Comparison of ENCODE assay signal across 15 mouse cellular contexts in the genomic region with DNA sequence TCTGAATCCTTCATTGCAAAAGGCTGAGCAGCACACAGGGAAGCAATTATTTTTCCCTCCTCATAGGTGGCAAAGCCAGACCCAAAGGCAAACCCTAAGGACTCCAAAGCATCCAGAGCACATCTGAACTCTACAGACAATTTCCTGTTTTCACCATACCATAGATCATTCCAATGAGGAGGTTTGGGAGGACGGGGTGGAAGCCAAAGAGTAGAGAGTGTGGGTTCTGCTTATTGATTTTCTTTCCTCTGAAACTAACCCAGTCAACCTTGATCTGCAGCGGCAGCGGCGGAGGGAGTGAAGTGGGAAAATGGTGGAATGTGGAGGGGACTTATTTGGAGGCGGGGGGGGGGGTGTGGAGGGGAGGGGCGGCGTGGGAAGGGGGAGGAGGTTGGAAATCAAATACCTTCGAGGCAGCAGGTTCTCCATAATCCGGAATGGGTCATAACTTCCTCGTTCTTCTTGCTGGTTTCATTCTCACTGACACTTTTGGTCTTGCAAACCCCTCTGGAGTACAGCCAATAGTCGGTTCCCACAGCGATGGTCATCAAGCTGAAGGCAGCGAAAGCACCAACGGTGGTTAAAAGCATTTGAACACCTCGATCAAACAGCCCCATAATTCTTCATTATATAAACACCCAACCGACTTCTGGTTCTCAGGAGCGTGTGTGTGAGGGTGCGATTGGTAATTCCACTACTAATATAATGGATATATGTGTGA. TPM values are rescaled to one million over a fixed set of nuclear protein-coding genes. Genes with fewer than 3 reads are reported as not detected.
DNase-seq lines count a peak whose midpoint lies in the region; ATAC-seq and TF ChIP-seq lines count a peak whose summit lies in the region.
"Had no signal": no experiment of that assay in that cellular context is flagged by ENCODE, and none has a peak within 500 bp of the region (broad histone marks: within the 10 kb centered on the region; RNA-seq: fewer than 3 reads in every experiment).

No protein-coding gene starts in this region.

- H3K27me3 ChIP-seq in forebrain, embryonic 12.5 days: peaks cover 50% of the 10 kb centered on the region
- peaks cover 6% of the 10 kb centered on the region for H3K27me3 ChIP-seq in forebrain, embryonic 11.5 days (ENCODE audit: control insufficient read depth, insufficient read depth, low read length)
- H3K27me3 ChIP-seq in hindbrain, embryonic 13.5 days: 0 out of 2 replicates have a peak, but pooled peaks cover 10% of the 10 kb centered on the region
- no peaks in the 10 kb centered on the region for H3K27me3 ChIP-seq in midbrain, embryonic 16.5 days (ENCODE audit: control insufficient read depth, insufficient read depth, low read depth, low read length)

- TF ChIP-seq CTCF in lung, adult 2 months (IDR thresholded peaks at IDR 0.05; ENCODE audit: insufficient read depth, low read length): no peak

- H3K4me2 ChIP-seq in forebrain, embryonic 12.5 days: peak overlapping the region; percentile 63
- no peak overlapping the region for H3K4me2 ChIP-seq in forebrain, embryonic 11.5 days (ENCODE audit: low read depth, low read length, severe bottlenecking)
- peak overlapping the region; percentile 72 for H3K4me2 ChIP-seq in hindbrain, embryonic 13.5 days
- peak overlapping the region; percentile 85 for H3K4me2 ChIP-seq in midbrain, embryonic 16.5 days (ENCODE audit: low read length)

- no peak for DNase-seq in forebrain, embryonic 11.5 days (ENCODE audit: low spot score)
- DNase-seq in cerebellum, adult 9-10 months: peak; percentile 68
- DNase-seq in spleen, postnatal 4 days (ENCODE audit: low spot score in 2 of 2): no peak
- DNase-seq in lung, adult 2 months: no peak
- DNase-seq: adrenal gland, adult 8-10 months; lung, postnatal 4 days had no signal

- ATAC-seq in forebrain, embryonic 12.5 days (ENCODE audit: low FRiP score): no peak
- ATAC-seq in forebrain, embryonic 11.5 days (replicated peaks; ENCODE audit: low FRiP score): no peak
- no peak for ATAC-seq in hindbrain, embryonic 13.5 days (ENCODE audit: low FRiP score)
- no peak for ATAC-seq in midbrain, embryonic 16.5 days
- ATAC-seq in inflammation-experienced regulatory T-cells, adult 6 months: no peak

- no peaks in the 10 kb centered on the region for H3K36me3 ChIP-seq in forebrain, embryonic 12.5 days (replicated peaks)
- H3K36me3 ChIP-seq in forebrain, embryonic 11.5 days (ENCODE audit: control insufficient read depth, insufficient read depth, low read length): no peaks in the 10 kb centered on the region
- H3K36me3 ChIP-seq in hindbrain, embryonic 13.5 days: no peaks in the 10 kb centered on the region
- H3K36me3 ChIP-seq in midbrain, embryonic 16.5 days (ENCODE audit: control insufficient read depth, insufficient read depth, low read length): no peaks in the 10 kb centered on the region
- H3K36me3 ChIP-seq: embryonic facial prominence, embryonic 12.5 days; heart, embryonic 15.5 days had no signal

- H3K9me3 ChIP-seq in forebrain, embryonic 12.5 days: no peaks in the 10 kb centered on the region
- no peaks in the 10 kb centered on the region for H3K9me3 ChIP-seq in forebrain, embryonic 11.5 days (ENCODE audit: control insufficient read depth, low read length)
- no peaks in the 10 kb centered on the region for H3K9me3 ChIP-seq in hindbrain, embryonic 13.5 days
- no peaks in the 10 kb centered on the region for H3K9me3 ChIP-seq in midbrain, embryonic 16.5 days (replicated peaks; ENCODE audit: control insufficient read depth, low read length, poor library complexity, severe bottlenecking)
- H3K9me3 ChIP-seq: embryonic facial prominence, embryonic 12.5 days; heart, embryonic 15.5 days had no signal

- peak overlapping the region; percentile 7; the same call in 1 of the 2 replicates for H3K4me3 ChIP-seq in forebrain, embryonic 12.5 days (replicated peaks)
- H3K4me3 ChIP-seq in forebrain, embryonic 11.5 days (ENCODE audit: low read depth, low read length): no peak overlapping the region
- H3K4me3 ChIP-seq in hindbrain, embryonic 13.5 days: peak overlapping the region; percentile 72
- H3K4me3 ChIP-seq in midbrain, embryonic 16.5 days (ENCODE audit: low read depth, low read length): peak overlapping the region; percentile 77
- no peak overlapping the region for H3K4me3 ChIP-seq in lung, adult 2 months (replicated peaks; ENCODE audit: extremely low read depth, low read depth, low read length)
- H3K4me3 ChIP-seq: myocyte had no signal

- TF ChIP-seq POLR2A in lung, adult 2 months (IDR thresholded peaks at IDR 0.05; ENCODE audit: borderline replicate concordance, extremely low read depth, low read depth, low read length): no peak

- WGBS in forebrain, embryonic 12.5 days: 60% methylated on average over 18 of the region's 18 CpGs
- WGBS in forebrain, embryonic 11.5 days: 67% methylated on average over 18 of the region's 18 CpGs
- WGBS in hindbrain, embryonic 13.5 days: 47% methylated on average over 18 of the region's 18 CpGs
- 43% methylated on average over 16 of the region's 18 CpGs for WGBS in midbrain, embryonic 16.5 days
- 76% methylated on average over 16 of the region's 18 CpGs for WGBS in lung, adult 2 months

- no peak overlapping the region for H3K9ac ChIP-seq in forebrain, embryonic 12.5 days
- H3K9ac ChIP-seq in forebrain, embryonic 11.5 days (ENCODE audit: low read length): no peak overlapping the region
- H3K9ac ChIP-seq in hindbrain, embryonic 13.5 days: peak overlapping the region; percentile 92
- H3K9ac ChIP-seq in midbrain, embryonic 16.5 days (ENCODE audit: low read depth, low read length): peak overlapping the region; percentile 91
- H3K9ac ChIP-seq: heart, embryonic 15.5 days; liver, embryonic 14.5 days had no signal

- no peak overlapping the region for H3K27ac ChIP-seq in forebrain, embryonic 12.5 days
- H3K27ac ChIP-seq in forebrain, embryonic 11.5 days (ENCODE audit: low read depth, low read length): no peak overlapping the region
- peak overlapping the region; percentile 91; the same call in 1 of the 2 replicates for H3K27ac ChIP-seq in hindbrain, embryonic 13.5 days
- H3K27ac ChIP-seq in midbrain, embryonic 16.5 days (ENCODE audit: low read length): peak overlapping the region; percentile 1
- H3K27ac ChIP-seq: embryonic facial prominence, embryonic 12.5 days; heart, embryonic 15.5 days; liver, embryonic 14.5 days had no signal

- H3K4me1 ChIP-seq in forebrain, embryonic 12.5 days: peaks cover 20% of the 10 kb centered on the region
- no peaks in the 10 kb centered on the region for H3K4me1 ChIP-seq in forebrain, embryonic 11.5 days (replicated peaks; ENCODE audit: control insufficient read depth, insufficient read depth, low read length)
- H3K4me1 ChIP-seq in hindbrain, embryonic 13.5 days (replicated peaks): peaks cover 56% of the 10 kb centered on the region
- peaks cover 38% of the 10 kb centered on the region for H3K4me1 ChIP-seq in midbrain, embryonic 16.5 days (ENCODE audit: control insufficient read depth, insufficient read depth, low read length)
- no peaks in the 10 kb centered on the region for H3K4me1 ChIP-seq in lung, adult 2 months (ENCODE audit: control insufficient read depth, insufficient read depth, low read length)

RNA-seq across cellular contexts. Expression of a gene that starts 1.4 kb away (rescaled TPM):
- polyA plus RNA-seq in forebrain, embryonic 12.5 days (2016; fragmentation: Nextera tagmentation; extraction: Ambion mirVana): 2.2 and 2.5 TPM in 2 replicates
- polyA plus RNA-seq in forebrain, embryonic 11.5 days (2014; fragmentation: Nextera tagmentation; extraction: Ambion mirVana): 0.56 and 0.75 TPM in 2 replicates
- 10.5 and 10.7 TPM in 2 replicates for polyA plus RNA-seq in hindbrain, embryonic 13.5 days (2015; fragmentation: Nextera tagmentation; extraction: Ambion mirVana)
- 13.4 and 13.6 TPM in 2 replicates for polyA plus RNA-seq in midbrain, embryonic 16.5 days (2015; fragmentation: Nextera tagmentation; extraction: Ambion mirVana)
- not detected in 2 replicates for polyA plus RNA-seq in lung, adult 2 months (2012; rRNA removed)
- polyA plus RNA-seq in inflammation-experienced regulatory T-cells, adult 6 months (2017; shearing (Covaris generic)): not detected
- polyA plus RNA-seq: heart, embryonic 15.5 days; large intestine, adult 2 months; liver, embryonic 14.5 days had no signal

RNA-seq across cellular contexts. Expression of a gene that starts 55.5 kb away (rescaled TPM):
- 127 and 131 TPM in 2 replicates for polyA plus RNA-seq in forebrain, embryonic 12.5 days (2016; fragmentation: Nextera tagmentation; extraction: Ambion mirVana)
- 142 and 145 TPM in 2 replicates for polyA plus RNA-seq in forebrain, embryonic 11.5 days (2014; fragmentation: Nextera tagmentation; extraction: Ambion mirVana)
- 106 and 111 TPM in 2 replicates for polyA plus RNA-seq in hindbrain, embryonic 13.5 days (2015; fragmentation: Nextera tagmentation; extraction: Ambion mirVana)
- polyA plus RNA-seq in midbrain, embryonic 16.5 days (2015; fragmentation: Nextera tagmentation; extraction: Ambion mirVana): 90.0 and 104 TPM in 2 replicates
- polyA plus RNA-seq in lung, adult 2 months (2012; rRNA removed): 42.1 and 52.9 TPM in 2 replicates
- 10 to 100 TPM; 60.2 to 65.9 (median 62.0) TPM for polyA plus RNA-seq in inflammation-experienced regulatory T-cells, adult 6 months (2017; shearing (Covaris generic))

Comparison
In these comparisons a context has a peak if more than half of its experiments do, and no peak if none do; other contexts are left out.
1. H3K4me3 ChIP-seq: peak in forebrain, embryonic 12.5 days (single experiment), hindbrain, embryonic 13.5 days (single experiment) and midbrain, embryonic 16.5 days (single experiment); none in forebrain, embryonic 11.5 days (single experiment) and lung, adult 2 months (single experiment).
2. H3K27ac ChIP-seq: peak in hindbrain, embryonic 13.5 days (single experiment) and midbrain, embryonic 16.5 days (single experiment); none in forebrain, embryonic 12.5 days (single experiment) and forebrain, embryonic 11.5 days (single experiment).
3. H3K9ac ChIP-seq: peak in hindbrain, embryonic 13.5 days (single experiment) and midbrain, embryonic 16.5 days (single experiment); none in forebrain, embryonic 12.5 days (single experiment) and forebrain, embryonic 11.5 days (single experiment).